Mouse (Mus musculus) ES-Bruce4 (cell line): ENCODE results near the gene Prcc.

Source experiments
- CTCF ChIP-seq: IDR thresholded peaks from one replicate; pipeline ENCODE4 v1.8.1; 2011; ENCODE audit warnings: low read depth, low read length
- EP300 ChIP-seq: IDR thresholded peaks from 2 replicates; pipeline ENCODE4 v1.6.1; 2011; ENCODE audit warnings: low read depth, low read length; ENCODE audit not compliant: insufficient read depth

DNA sequence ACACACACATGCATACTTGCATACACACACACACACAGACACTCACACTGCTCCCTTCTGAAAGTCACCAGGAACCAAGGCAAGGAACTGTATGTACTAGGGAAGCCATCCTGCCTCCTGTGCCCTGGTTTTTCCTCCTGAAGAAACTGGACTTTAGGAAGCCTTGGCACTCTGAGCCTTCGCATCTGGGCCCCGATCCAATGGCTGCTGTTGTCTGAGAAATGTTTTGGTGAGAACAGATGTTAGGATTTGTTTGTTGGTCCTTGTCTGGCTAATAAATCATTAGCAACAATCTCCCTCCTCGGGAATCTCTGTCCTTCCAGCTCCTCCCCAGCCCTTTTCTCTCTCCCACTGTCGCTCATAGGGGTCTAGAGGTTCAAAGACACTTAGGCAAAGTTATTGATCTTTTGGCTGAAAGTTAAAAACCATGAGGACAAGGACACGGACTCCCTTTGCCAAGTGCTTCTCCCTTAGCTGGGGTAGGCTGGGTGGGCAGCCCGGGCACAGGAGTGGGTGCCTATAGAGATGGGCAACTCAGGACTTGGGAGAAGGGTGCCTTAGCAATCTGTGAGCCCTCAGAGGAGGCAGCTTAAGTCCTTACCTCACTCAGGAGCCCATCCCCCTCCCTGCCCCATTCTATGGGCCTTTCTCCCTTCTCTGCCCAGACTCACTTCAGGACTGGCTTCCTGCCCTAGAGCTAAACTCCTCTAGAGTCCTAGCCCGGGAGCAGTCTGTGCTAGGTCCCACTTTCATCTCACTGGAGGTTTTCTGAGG lies 30.4 kb downstream of the Prcc start:
- TF ChIP-seq CTCF (no peak), EP300 (no peak)
